Mouse (Mus musculus): ENCODE measurements around the gene Naip1.
"Not testable (repeated sequence)": the region's sequence is repeated elsewhere in the genome, so short reads cannot be mapped to it uniquely, and the experiment has no call there.

Naip1 gene

GRCm38 (mm10) chr13:100402930-100403637 lies 49.6 kb downstream of the Naip1 start:
- DNase-seq (ENCODE audit: low spot score) = not testable (repeated sequence)

DNA sequence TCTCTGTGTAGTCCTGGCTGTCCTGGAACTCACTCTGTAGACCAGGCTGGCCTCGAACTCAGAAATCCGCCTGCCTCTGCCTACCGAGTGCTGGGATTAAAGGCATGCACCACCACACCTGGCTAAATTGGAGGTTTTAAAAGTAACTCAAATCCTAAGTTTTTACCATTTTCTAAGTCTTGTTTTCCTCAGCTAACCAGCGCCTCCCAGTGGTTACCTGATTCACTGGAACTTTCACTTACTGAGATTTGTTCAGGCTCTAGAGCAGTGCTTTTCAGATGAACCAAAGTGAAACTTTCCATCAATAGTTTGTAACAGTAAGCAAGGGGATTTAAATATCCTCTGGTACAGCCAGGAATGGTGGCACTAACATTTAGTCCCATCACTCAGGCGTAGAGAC lies 61.6 kb downstream of the Naip1 start:
- not testable (repeated sequence) for DNase-seq (ENCODE audit: low spot score)

DNA sequence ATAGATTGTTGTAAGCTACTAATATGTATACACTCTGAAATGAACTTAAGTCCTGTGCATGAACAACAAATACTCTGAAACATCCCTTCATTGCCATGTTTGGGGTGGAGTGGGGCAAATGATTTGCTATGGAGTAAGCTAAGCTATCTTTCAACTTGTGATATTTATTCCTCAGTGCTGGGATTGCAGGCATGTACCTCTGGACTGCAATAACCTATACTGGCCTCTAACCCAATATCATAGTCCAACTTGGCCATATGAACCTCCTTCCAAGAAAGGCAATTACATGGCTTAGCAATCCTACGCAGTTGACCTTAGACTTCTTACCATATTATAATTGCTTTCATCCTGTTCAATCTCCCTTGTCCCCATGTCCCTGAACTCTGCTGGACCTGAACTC lies 82.1 kb downstream of the Naip1 start:
- DNase-seq (ENCODE audit: low spot score) = no peak
